Mouse (Mus musculus): ENCODE data around the gene A630089N07Rik.

A630089N07Rik gene

DNA sequence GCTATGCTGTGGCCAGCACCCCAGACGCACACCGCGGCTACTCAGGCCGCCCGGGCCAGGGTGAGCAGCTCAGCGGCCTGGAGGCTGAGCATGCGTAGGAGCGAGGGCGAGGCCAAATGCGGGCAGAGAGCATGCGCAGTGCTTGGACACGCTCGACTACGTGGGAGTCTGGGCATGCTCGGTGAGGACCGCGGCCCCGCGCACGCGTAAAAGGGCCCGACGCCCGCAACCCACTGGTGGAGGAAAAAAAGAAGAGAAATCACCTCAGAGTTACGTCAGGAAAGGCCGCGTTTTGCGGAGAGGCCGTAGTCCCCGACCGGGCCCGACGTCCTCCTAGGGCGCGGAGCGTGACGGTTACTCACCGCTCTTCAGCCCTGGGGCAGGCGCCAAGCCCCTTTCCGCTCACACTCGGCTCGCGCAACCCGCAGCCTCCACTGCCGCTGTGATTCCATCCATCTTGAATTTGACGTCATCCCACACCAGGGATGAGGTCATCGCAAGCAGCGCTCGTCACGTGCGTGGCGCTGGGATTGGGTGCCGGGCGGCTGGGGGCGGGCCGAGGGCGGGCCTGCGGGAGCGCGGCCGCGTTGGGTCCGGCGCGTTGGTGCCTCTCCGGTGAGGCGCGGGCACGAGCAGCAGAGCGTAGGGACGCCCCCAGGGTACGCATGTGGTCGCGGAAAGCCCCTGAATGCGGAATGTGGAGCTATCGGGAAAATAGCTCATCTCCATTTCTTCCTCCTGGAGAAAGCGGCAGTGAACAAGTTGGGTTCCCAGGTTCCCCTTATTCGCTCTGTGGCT, 119.9 kb downstream of the A630089N07Rik start, which contains the start of the genes C2cd2 and Zbtb21:
C2cd2 (minus strand) TSS at position 448 of the 798 bp plus-strand sequence.
Zbtb21 (minus strand) TSS at position 472 of the 798 bp plus-strand sequence.
- peak; percentile 94 for DNase-seq (ENCODE audit: low read depth, low spot score)

DNA sequence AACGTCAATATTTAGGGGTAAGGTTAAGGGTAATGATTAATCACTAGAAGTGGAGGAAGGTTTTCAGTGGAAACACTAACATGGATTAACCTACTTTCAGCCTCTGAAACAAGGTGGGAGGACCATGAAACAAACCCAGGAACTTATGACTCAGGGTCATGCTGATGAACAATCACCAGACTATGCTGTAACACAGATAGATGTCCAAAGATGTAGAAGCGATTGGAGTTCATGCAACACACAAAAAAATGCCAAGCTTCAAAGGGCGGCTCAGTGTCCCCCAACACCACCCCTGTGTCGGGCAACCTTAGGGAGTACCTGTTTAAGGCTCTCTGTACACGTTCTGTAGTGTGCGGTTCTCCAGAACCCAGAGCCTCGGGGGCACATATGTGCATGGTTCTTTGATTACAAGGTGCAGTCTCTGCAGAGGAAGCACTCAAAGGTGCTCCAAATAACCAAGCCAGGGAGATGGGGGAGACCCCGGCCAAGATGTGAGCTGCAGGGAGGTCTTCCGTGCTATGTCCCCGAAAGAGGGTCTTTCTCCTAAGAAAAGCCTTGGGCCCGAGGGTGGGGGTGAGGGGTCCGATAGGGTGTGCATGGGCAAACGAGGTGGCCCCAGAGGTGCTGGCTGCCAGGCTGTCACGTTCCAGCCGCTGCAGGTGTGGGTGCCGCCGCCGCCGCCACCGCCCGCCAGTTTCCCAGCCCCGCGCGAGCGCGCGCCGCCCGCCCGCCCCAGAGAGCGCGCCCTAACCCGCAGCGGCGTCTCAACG, 120.7 kb downstream of the A630089N07Rik start:
- no peak for DNase-seq (ENCODE audit: low read depth, low spot score)

DNA sequence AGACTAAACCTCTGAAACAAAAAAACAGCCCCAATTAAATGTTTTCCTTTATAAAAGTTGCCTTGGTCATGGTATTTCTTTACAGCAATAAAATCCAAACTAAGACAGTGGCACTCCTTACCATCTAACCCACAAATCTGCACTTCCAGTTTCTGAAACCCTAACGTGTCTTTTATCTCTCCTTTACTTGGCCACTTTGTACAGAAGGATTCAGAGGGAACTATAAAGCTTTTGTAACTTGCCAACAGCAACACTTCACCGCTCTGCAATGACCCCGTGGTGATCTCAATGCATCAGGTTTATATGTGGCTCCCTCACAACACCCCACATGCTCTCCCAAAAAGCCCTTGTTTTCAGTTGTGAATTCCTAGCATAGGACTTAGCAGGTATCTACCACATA, 121.9 kb downstream of the A630089N07Rik start:
- DNase-seq (ENCODE audit: low read depth, low spot score) = no peak

DNA sequence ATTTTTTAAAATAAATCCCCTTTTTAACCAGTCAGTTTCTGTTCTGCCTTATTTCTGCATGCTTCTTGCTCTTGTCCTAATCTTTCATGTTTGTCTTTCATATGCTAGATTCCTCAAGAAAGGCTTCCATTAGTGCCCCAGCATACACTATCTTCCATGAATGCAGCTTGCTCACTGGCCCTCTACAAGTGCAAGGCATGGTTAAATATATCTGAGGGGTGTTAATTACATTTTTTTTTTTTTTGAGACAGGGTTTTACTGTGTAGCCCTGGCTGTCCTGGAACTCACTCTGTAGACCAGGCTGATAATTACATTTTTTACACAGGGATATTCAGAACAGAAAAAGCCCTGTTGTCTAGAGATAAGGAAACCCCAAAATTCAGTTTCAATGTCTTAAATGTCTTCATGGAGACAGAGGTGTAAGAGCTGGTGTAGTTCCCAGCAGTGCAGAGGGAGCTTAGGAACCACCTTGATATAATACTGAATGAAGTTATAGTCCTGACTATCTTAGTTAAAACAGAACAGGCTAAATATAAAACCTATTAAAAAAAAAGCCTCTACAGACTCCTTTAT, 123.8 kb downstream of the A630089N07Rik start:
- no peak for DNase-seq (ENCODE audit: low read depth, low spot score)

DNA sequence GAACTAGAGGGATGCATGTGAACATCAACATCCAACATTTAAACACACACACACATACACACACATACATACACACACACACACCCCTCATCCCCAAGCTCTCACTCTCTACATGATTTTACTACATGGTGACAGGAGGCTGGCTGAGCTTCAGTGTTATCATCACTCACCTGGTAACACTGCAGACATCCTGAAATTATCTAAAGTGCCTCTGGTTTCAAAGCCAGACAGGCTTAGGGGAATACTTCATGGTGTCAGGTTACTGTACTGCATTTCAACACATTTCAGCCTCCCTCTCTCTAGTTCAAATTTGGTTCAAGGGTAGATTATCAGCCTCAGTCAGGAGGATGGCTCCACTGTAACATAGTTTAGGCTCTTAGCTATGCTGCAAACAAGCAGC, 124.6 kb downstream of the A630089N07Rik start:
- no peak for DNase-seq (ENCODE audit: low read depth, low spot score)

DNA sequence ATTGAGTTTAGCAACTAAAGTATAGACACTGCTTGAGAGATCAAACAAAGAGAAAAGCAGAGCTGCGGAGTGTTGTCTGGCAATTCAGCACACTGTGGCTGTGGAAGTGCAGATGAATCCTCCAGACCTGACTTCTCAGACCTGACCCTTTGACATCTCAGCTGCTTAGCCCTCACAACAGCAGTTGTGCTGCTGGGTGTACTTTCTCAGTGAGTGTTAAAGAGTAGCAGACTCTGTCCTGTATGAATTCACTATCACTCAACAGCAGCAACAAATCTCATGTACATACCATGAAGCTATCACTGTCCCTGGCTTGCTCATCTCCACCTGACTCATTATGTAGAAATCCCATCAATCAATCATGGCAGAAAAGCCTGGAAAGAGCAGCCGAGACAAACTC, 126.2 kb downstream of the A630089N07Rik start:
- no peak for DNase-seq (ENCODE audit: low read depth, low spot score)

DNA sequence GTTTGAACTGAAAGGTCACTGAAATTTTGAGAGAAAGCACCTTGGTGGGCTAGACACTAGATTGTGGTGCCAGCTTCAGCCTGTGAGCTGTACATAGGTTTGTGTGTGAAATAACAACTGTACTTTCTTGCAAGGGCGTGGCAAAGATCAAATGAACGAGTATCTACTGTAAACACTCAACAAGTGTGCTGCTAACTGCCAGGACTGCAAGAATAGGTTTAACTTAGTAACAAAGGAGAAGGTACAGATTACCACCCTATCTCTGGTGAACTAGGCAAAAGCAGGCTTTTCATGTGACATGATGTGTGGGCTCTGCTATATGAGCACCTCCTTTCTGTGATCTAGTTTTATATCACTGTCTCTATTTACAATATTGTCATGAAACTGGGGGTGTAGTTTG, 128.9 kb downstream of the A630089N07Rik start:
- no peak for DNase-seq (ENCODE audit: low read depth, low spot score)

DNA sequence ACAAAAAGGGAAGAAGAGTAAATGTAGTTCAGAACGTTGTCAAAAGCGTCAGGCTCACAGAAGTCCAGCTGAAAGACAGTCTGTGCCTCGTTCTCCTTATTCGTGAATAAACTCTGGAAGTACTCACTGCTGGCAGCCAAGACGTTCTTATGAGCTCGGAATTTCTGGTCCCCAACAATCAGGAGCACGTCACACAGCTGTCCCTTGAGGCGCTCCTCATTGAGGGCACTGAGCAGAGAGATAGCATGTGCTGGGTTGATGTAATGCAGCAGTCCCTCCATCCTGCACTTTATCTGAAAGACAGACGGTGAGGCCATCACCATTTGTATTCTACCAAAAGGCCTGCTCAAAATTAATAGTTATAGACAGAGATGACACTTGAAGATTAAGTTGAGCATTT, 129.4 kb downstream of the A630089N07Rik start:
- no peak for DNase-seq (ENCODE audit: low read depth, low spot score)

DNA sequence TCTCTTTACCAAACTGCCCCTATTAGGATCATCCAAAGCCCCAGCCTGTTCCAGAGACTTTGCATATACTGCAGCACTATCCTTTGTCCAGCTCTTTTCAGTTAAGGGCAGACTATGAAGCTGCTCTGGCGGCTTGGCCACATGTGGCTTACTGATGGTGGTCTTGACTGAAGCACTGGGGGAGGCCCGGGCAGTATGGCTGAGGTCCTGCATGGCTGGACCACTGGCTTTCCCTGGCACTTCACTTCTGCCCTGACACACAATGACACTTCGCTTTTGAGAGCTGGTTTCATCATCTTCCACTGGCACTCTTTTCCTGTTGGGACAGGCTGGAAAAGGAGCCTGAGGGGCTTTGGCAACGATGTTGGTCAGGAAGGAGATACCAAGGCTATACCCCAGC, 129.9 kb downstream of the A630089N07Rik start:
- DNase-seq (ENCODE audit: low read depth, low spot score) = no peak

Data from embryo, embryonic 11.5 days (tissue).